Mouse (Mus musculus) bone marrow, adult 2 months (tissue): ENCODE results near the gene Ptbp3.

ENCODE experiments used
- CTCF ChIP-seq: fragments of 200-500 bp; IDR thresholded peaks from 2 replicates; pipeline ENCODE4 v1.5.1; 2011; ENCODE audit warnings: low read length, control low read depth; ENCODE audit not compliant: control insufficient read depth, insufficient read depth
- POLR2A ChIP-seq: fragments of 200-500 bp; IDR thresholded peaks from 2 replicates; pipeline ENCODE4 v1.6.1; 2011; ENCODE audit warnings: low read depth, mild to moderate bottlenecking, control low read depth, low read length, borderline replicate concordance; ENCODE audit not compliant: control insufficient read depth

DNA sequence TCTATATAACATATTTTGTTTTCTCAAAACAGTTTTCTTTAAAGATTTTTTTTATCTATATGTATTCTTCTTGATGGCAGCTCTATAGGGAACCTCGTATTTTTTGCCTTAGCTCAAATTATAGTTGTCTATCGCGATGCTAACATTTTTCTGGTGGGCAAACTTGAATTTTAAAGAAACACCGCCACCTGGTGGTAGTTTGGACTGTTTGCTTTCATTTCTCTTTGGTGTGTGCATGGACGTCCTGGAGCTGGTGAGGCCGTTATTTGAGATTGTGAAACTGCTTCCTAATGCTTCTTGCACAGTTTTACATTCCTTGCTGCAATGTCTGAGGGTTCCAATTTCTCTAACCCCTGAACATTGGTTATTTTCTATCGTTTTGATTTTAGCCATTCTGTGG is 20.4 kb upstream of the Ptbp3 start:
- TF ChIP-seq CTCF (peak; percentile 49; the same call in 1 of the 2 replicates), POLR2A (no peak)
